Mouse (Mus musculus) ovary, postnatal 36 days (tissue): ENCODE measurements around the gene Vmn1r197.
"Not testable (repeated sequence)": the region's sequence is repeated elsewhere in the genome, so short reads cannot be mapped to it uniquely, and the experiment has no call there.

ENCODE experiments used
- DNase-seq: peaks from one replicate; pipeline ENCODE4 v3.0.0; 2022; ENCODE audit warnings: low spot score, mixed read lengths

Gene Vmn1r197

GRCm38 (mm10) chr13:22324289-22324688 is at the start of gene Vmn1r197:
Gene Vmn1r197 (plus strand): TSS chr13:22324589.
- no peak for DNase-seq

- DNase-seq: no peak
Measured at GRCm38 (mm10) chr13:22284578-22284977, 39.8 kb upstream of the Vmn1r197 start.

GRCm38 (mm10) chr13:22289620-22290019 is 34.8 kb upstream of the Vmn1r197 start, which contains the start of gene Vmn1r196:
Gene Vmn1r196 (plus strand): TSS chr13:22289920.
- no peak for DNase-seq

GRCm38 (mm10) chr13:22308075-22308474 is 16.3 kb upstream of the Vmn1r197 start:
- DNase-seq: not testable (repeated sequence)

- no peak for DNase-seq
Measured at GRCm38 (mm10) chr13:22315361-22315760, 9.0 kb upstream of the Vmn1r197 start.

GRCm38 (mm10) chr13:22317366-22317765 is 7.0 kb upstream of the Vmn1r197 start:
- no peak for DNase-seq

GRCm38 (mm10) chr13:22320091-22320490 is 4.3 kb upstream of the Vmn1r197 start:
- DNase-seq: no peak

GRCm38 (mm10) chr13:22333269-22333668 is 8.9 kb downstream of the Vmn1r197 start:
- no peak for DNase-seq

- DNase-seq: no peak
Measured at GRCm38 (mm10) chr13:22335565-22335964, 11.2 kb downstream of the Vmn1r197 start.

- no peak for DNase-seq
Measured at GRCm38 (mm10) chr13:22350064-22350463, 25.7 kb downstream of the Vmn1r197 start, which contains the start of gene Vmn1r198. Gene Vmn1r198 (plus strand): TSS chr13:22350364.

GRCm38 (mm10) chr13:22350813-22351212 is 26.4 kb downstream of the Vmn1r197 start:
- DNase-seq: no peak

- no peak for DNase-seq
Measured at GRCm38 (mm10) chr13:22379518-22379917, 55.1 kb downstream of the Vmn1r197 start, which contains the start of gene Vmn1r199. Gene Vmn1r199 (plus strand): TSS chr13:22379818.

GRCm38 (mm10) chr13:22381128-22381527 is 56.7 kb downstream of the Vmn1r197 start:
- DNase-seq: not testable (repeated sequence)
